Mouse (Mus musculus) heart, postnatal 4 days (tissue): ENCODE measurements at regions not wholly inside any gene's neighbourhood (a gene's known extent, or its start where the extent isn't known, plus 50 kb on each side); places are given as distances from the start of the nearest gene placed in this dataset.
A peak's percentile ranks its signal among the peaks of the same experiment; 100 is the strongest.
"Not testable (repeated sequence)": the region's sequence is repeated elsewhere in the genome, so short reads cannot be mapped to it uniquely, and the experiment has no call there.

Experiments used
- DNase-seq: peaks from one replicate; pipeline ENCODE4 v3.0.0; 2021

DNA sequence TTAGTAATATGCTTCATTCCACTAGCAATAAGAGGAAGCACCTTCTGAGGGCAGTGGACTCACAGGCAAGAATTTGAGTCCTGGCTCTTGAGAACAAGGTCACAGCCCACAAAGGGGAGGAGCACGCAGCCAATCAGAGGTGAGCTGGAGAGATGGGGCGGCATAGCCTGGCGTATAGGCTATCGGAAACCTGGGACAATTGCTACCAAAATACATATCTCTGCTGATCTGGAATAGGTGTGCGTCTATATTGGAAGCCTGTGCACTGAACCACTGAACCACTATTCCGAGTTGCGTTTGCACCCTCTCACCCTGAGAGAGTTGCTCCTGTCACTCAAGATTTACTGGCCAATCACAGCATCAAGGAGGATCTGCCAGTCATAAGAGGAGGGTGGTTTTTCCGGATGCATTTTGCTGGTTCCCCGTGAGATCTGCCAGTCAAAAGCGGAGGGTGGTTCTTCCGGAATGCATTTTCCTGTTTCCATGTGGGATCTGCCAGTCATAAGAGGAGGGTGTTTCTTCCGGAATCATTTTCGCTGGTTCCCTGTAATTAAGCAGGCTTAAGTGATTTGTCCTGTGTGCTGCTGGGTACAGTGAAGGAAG, 80.1 kb upstream of the Riok2 start:
- DNase-seq = peak; percentile 86

- not testable (repeated sequence) for DNase-seq
Observed at GRCm38 (mm10) chr17:17295037-17295436, 79.1 kb upstream of the Riok2 start.

DNA sequence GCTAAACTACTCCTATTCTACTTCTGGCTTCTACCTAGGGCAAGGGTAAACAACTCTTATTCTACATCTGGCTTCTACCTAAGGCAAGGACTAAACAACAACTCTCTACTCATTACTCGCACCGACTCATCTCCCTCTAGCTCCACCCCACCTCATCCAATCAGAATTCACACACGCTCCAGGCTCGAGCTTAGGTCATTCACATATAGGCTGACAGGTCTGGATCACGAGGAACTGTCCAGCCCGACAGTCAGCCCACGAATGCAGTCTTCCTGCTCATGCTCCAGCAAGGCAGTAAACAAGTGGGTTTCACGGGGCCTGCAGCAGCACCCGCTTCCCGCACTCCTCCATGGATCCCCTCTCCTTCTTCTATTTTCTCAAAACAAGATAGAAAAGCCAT, 70.6 kb upstream of the Riok2 start:
- DNase-seq = not testable (repeated sequence)
